Mouse (Mus musculus) urinary bladder, postnatal 14 days (tissue): Measurements from ENCODE around the gene Rft1.

Source experiments
- DNase-seq: peaks from one replicate; pipeline ENCODE4 v3.0.0; 2021; ENCODE audit warnings: low spot score

Gene Rft1

GRCm38 (mm10) chr14:30653943-30654659 lies at the start of gene Rft1:
Gene Rft1 (plus strand): TSS chr14:30654360.
- peak; percentile 99 for DNase-seq

GRCm38 (mm10) chr14:30606817-30607216 lies 47.3 kb upstream of the Rft1 start:
- no peak for DNase-seq

GRCm38 (mm10) chr14:30607696-30608095 lies 46.5 kb upstream of the Rft1 start:
- DNase-seq = no peak

GRCm38 (mm10) chr14:30608176-30608575 lies 46.0 kb upstream of the Rft1 start:
- peak; percentile 60 for DNase-seq

- DNase-seq = no peak
Observed at GRCm38 (mm10) chr14:30609499-30609898, 44.7 kb upstream of the Rft1 start.

- DNase-seq = no peak
Observed at GRCm38 (mm10) chr14:30610304-30610703, 43.9 kb upstream of the Rft1 start.

- no peak for DNase-seq
Observed at GRCm38 (mm10) chr14:30610940-30611339, 43.2 kb upstream of the Rft1 start.

- peak; percentile 88 for DNase-seq
Observed at GRCm38 (mm10) chr14:30612523-30612922, 41.6 kb upstream of the Rft1 start.

- no peak for DNase-seq
Observed at GRCm38 (mm10) chr14:30612962-30613715, 41.0 kb upstream of the Rft1 start.

- DNase-seq = no peak
Observed at GRCm38 (mm10) chr14:30616751-30617150, 37.4 kb upstream of the Rft1 start.

- no peak for DNase-seq
Observed at GRCm38 (mm10) chr14:30618746-30619275, 35.3 kb upstream of the Rft1 start.

- no peak for DNase-seq
Observed at GRCm38 (mm10) chr14:30619982-30620578, 34.1 kb upstream of the Rft1 start.

- DNase-seq = no peak
Observed at GRCm38 (mm10) chr14:30622130-30622529, 32.0 kb upstream of the Rft1 start.

GRCm38 (mm10) chr14:30622556-30622955 lies 31.6 kb upstream of the Rft1 start:
- no peak for DNase-seq

GRCm38 (mm10) chr14:30624277-30624721 lies 29.9 kb upstream of the Rft1 start:
- DNase-seq = peak; percentile 57

- peak; percentile 66 for DNase-seq
Observed at GRCm38 (mm10) chr14:30625131-30625807, 28.9 kb upstream of the Rft1 start.

GRCm38 (mm10) chr14:30625856-30626726 lies 28.1 kb upstream of the Rft1 start, which contains the start of gene Prkcd:
Gene Prkcd (minus strand): TSS chr14:30626210.
- peak; percentile 86 for DNase-seq

GRCm38 (mm10) chr14:30626756-30627742 lies 27.1 kb upstream of the Rft1 start:
- no peak for DNase-seq

- no peak for DNase-seq
Observed at GRCm38 (mm10) chr14:30628235-30628634, 25.9 kb upstream of the Rft1 start.

GRCm38 (mm10) chr14:30629839-30630238 lies 24.3 kb upstream of the Rft1 start:
- no peak for DNase-seq
